Mouse (Mus musculus) B cell, adult 2 months (primary cell): Measurements from ENCODE around the gene Carm1.
"Not testable (repeated sequence)": the region's sequence is repeated elsewhere in the genome, so short reads cannot be mapped to it uniquely, and the experiment has no call there.

Experiments
- DNase-seq, 2 experiments: peaks; one replicate each; pipeline ENCODE4 v3.0.0; 2022

The Carm1 gene

GRCm38 (mm10) chr9:21539981-21540753, 6.5 kb upstream of the Carm1 start:
- no peak for DNase-seq

DNA sequence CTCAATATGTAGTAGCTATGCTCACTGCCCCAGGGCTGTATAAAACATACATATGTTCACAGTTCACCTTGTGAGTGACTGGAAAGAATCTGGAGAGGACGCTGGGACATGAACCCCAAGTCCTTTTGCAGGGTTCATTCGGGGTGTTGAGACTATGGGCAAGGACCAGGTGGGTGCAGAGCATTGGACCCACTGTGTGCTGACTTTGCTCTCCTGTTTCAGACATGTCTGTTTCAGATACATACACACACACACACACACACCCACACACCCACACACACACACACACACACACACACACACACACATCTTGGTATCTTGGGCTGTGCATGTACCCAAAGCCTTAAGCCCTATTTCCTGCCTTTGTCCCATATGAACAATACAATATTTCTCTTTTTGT, 4.7 kb upstream of the Carm1 start:
- not testable (repeated sequence) for DNase-seq

GRCm38 (mm10) chr9:21545351-21545915, 1.3 kb upstream of the Carm1 start:
- no peak for DNase-seq

- peak; percentile 100 for DNase-seq
Observed at GRCm38 (mm10) chr9:21545916-21546788, 542 bp upstream of the Carm1 start.

- DNase-seq, result peak; percentile 19 to 29
Observed at GRCm38 (mm10) chr9:21547075-21547941, 614 bp downstream of the Carm1 start.

DNA sequence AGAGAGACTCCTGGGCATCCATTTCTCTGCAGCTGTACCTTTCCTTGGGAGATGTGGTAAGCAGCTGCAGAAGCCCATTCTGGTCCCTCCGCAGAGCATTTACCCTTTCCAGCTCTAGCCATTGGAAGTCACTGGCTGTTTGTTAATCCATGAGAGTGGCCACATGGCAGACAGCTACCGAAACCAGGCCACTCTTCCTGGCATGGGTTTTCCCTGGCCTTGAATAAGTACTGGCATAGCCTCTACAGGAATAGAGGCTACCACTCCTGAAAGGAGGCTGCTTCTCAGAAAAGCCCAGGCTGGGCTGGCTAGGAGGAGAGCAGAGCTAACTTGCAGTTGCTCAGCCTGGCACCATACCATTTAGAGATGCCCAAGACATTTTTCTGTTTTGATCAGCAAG, 4.4 kb downstream of the Carm1 start:
- DNase-seq, result no peak

DNA sequence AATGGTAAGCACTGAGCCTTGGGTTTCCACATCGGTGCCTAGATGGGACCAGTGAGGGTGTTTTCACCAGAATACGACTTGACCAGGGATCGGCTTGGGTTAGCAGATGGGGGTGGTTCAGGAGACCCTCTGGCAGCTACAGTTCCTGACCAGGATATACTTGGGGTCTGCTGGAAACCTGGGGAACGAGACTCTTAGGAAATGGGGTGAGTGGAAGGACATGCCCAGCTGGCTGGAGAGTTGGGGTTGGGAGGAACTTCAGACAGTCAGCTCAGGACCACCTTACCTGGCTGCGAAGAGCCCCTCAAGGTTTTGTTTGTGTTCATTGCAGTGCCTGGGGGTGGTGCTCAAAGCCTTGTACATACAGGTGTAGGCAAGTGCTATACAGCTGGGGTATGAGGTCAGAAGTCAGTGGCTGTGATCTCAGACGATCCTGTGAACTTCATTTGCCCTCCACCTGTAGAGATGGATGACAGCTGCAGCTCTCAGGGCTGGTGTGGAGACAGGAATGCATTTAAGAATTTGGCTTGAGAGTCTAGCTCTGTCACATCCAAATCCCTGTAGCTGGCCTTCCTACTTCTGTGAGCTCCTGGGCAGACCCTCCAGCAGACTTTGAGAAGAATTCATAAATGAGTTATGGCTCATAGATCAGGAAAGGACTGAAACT, 7.0 kb downstream of the Carm1 start:
- DNase-seq, result no peak

- DNase-seq, result no peak
Observed at GRCm38 (mm10) chr9:21555198-21555742, 8.6 kb downstream of the Carm1 start.

DNA sequence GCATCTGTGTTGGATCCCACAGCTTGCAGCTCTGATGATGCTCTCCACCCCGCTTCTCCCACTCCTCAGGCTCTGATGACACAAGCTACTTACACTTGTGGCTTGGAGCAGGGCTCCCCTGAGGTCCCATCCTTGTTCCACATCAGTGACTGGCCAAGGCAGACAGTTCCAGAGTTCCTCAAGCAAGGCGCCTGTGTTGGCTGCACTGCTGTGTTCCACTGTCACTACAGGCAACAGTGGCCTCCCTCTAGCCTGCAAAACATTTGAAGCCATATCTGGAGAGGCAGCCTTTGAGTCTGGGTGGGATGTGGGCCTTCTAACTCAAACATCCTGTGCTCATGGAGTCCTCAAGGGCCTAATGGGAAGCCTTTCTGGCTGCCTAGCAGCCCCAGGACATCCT, 10.3 kb downstream of the Carm1 start:
- no peak for DNase-seq

DNA sequence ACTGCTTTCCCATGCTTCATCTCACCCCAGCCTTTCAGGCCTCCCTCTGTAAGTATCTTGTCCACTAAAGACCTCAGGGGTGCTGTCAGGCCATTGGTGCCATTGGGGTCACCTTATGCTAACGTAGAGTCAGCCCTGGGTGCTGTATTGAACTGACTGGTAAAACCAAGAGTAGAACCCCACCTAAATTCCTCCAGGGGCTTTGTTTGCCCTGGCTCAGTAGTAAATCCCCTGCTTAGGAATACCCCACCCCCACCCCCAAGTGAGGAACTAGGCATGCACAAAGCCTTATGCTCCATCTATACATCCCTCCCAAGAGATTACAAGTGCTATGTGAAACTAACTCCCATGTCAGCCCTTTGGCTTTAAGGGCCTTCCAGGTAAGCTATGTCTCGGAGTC, 10.9 kb downstream of the Carm1 start:
- no peak for DNase-seq

DNA sequence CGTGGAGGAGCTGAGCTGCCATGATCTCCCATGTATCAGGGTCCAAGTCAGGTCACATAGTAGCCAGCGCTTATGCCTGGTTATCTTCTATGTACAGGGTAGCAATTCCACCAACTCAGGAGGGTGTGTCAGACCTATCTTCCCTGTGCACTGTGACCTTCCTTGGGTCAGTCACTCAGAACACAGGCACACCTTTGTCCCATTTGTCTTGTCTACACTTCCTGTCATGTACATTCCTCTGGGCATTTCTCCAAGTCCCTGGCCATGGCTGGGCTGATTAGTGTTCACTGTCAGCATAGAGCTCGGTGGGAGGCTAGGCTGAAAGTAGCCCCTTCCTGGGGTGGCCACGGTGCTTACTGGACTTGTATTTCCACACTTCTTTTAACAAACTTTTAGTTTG, 11.7 kb downstream of the Carm1 start:
- no peak for DNase-seq

DNA sequence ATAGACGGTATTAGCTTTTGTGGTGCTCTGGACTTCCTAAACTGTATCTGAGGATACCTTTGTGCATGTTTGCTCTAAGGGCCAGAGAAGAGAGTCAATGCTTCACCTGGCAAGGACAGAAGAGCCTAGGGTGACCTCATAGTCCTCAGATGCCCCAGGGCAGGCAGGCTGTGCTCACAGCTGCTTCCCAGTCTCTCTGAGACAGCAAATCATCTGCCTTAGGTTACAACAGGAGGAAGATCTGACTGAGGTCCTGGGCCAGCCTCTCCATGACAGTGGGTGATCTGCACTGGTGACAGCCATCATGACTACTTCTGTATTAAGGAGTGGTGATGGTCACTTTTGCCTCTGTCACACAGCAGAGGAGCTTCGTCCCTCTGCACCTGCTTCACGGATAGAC, 12.5 kb downstream of the Carm1 start:
- DNase-seq, result no peak

GRCm38 (mm10) chr9:21564420-21564819, 17.7 kb downstream of the Carm1 start:
- DNase-seq, result no peak

DNA sequence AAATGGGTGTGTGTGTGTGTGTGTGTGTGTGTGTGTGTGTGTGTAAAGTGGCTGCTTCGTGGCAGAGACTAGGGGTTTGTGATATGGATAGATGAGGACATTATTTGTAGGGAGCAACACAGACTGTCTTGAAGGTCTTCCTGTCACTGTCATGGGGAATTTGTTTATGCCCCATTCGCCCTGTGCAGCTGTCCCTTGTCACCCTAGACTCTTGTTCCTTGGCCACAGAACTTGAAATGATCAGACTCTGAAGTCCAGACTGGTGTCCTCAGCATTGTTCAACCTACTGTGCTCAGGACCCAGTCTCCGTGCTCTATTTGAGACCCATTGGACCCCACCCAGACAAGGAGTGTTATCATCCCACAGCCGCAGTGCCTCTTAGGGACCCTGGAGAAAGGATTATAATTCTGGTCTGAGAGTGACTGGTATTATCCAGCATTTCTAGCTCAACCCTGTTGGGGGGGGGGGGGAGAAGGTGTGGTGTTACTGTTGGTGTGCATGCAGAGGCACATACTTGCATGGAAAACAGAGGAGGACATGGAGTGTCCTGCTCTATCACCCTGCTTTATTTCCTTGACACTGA, 18.4 kb downstream of the Carm1 start:
- no peak for DNase-seq

GRCm38 (mm10) chr9:21566538-21566937, 19.8 kb downstream of the Carm1 start:
- DNase-seq, result no peak

GRCm38 (mm10) chr9:21567051-21567450, 20.4 kb downstream of the Carm1 start:
- DNase-seq, result no peak

- DNase-seq, result no peak
Observed at GRCm38 (mm10) chr9:21568657-21569255, 22.1 kb downstream of the Carm1 start.

DNA sequence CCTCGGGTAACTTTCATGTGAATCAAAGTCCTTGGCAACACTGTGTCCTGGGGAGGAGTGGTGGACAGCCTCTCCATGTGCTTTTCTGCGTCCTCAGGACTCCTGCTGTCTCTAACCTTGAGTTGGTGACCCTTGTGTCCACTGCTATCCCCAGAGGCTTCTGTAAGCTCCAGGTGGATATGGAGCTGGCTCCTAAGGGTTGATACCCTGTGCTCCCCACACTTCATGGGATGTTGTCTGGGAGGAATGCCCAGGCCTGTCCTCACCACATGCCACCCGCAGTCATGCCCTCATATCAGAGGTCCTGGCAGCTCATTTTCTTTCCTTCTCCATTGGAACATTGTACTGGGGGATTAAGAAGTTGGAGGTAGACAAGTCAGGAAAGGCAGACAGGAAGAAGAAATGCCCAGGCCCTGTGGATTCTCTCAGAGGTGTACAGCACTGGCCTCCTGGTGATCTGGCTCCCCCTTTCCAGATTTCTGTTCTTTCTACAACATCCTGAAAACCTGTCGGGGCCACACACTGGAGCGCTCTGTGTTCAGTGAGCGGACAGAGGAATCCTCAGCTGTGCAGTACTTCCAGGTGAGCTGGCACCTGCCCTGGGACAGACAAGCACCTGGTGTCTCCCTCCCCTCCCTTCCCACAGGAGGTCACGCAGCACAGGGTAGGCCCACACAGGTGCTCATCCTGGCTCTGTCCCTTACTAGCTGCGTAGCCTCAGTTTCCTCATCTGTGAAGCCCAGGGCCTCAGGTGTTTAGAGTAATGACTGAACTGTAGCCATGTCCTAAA, 27.5 kb downstream of the Carm1 start:
- no peak for DNase-seq

DNA sequence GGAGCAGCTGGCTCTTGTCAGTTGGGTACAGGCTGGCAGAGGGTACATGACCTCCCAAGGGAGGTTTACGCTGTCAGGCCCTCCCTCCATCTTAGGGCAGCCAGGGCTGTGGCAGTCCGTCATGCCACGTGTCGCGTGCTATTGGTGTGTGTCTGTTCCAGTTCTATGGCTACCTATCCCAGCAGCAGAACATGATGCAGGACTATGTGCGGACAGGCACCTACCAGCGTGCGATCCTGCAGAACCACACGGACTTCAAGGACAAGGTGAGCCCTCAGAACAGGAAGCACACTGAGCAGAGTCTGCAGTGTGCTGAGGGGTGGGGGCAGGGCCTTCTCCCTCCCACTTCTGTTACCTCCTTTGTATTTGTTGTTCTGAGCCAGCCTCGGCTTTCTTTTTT, 28.6 kb downstream of the Carm1 start:
- DNase-seq, result no peak

- DNase-seq, result no peak
Observed at GRCm38 (mm10) chr9:21576286-21576685, 29.6 kb downstream of the Carm1 start.
